Mouse (Mus musculus) midbrain, embryonic 14.5 days (tissue): ENCODE measurements at regions not wholly inside any gene's neighbourhood (a gene's known extent, or its start where the extent isn't known, plus 50 kb on each side); places are given as distances from the start of the nearest gene placed in this dataset.
"Not testable (repeated sequence)": the region's sequence is repeated elsewhere in the genome, so short reads cannot be mapped to it uniquely, and the experiment has no call there.

Source experiments
- ATAC-seq: fragments of 200-750 bp; cut with Nextera tagmentation; 2 replicates; pipeline ENCODE4 v1.8.0; 2017; ENCODE audit warnings: moderate number of reproducible peaks, moderate library complexity; ENCODE audit not compliant: low FRiP score, low TSS enrichment
- DNase-seq: peaks from one replicate; pipeline ENCODE4 v3.0.0-alpha.2; 2015
- H3K27ac ChIP-seq: fragments of 300-500 bp; sonication (generic); replicated peaks from 2 replicates; pipeline ENCODE4 v1.5.1; 2014; ENCODE audit warnings: mild to moderate bottlenecking, low read depth, low read length, moderate library complexity
- H3K27me3 ChIP-seq: fragments of 300-500 bp; sonication (generic); 2 replicates; pipeline ENCODE4 v1.6.1; 2014; ENCODE audit warnings: low read length, control low read depth, mixed read lengths; ENCODE audit not compliant: control insufficient read depth, insufficient read depth
- H3K36me3 ChIP-seq: fragments of 300-500 bp; sonication (generic); 2 replicates; pipeline ENCODE4 v1.6.1; 2014; ENCODE audit warnings: low read length, control low read depth; ENCODE audit not compliant: control insufficient read depth, insufficient read depth
- H3K4me1 ChIP-seq: fragments of 300-500 bp; sonication (generic); 2 replicates; pipeline ENCODE4 v1.6.1; 2014; ENCODE audit warnings: mild to moderate bottlenecking, antibody characterized with exemption, low read length, control low read depth; ENCODE audit not compliant: control insufficient read depth, insufficient read depth
- H3K4me2 ChIP-seq: fragments of 300-500 bp; sonication (generic); 2 replicates; pipeline ENCODE4 v1.6.1; 2014; ENCODE audit warnings: mild to moderate bottlenecking, low read length, moderate library complexity
- H3K4me3 ChIP-seq: fragments of 300-500 bp; sonication (generic); replicated peaks from 2 replicates; pipeline ENCODE4 v1.5.1; 2014; ENCODE audit warnings: low read depth, low read length
- H3K9ac ChIP-seq: fragments of 300-500 bp; sonication (generic); replicated peaks from 2 replicates; pipeline ENCODE4 v1.6.1; 2014; ENCODE audit warnings: mild to moderate bottlenecking, low read length, moderate library complexity
- H3K9me3 ChIP-seq: fragments of 300-500 bp; sonication (generic); 2 replicates; pipeline ENCODE4 v1.6.1; 2016; ENCODE audit warnings: low read length, control low read depth, mixed read lengths; ENCODE audit not compliant: control insufficient read depth
- WGBS: fragments of 180-500 bp; shearing (Covaris S2); extraction: QIAGEN DNeasy Blood & Tissue Kit; methylation state at CpG from one replicate; pipeline ENCODE4 v1.1.7; 2014; 5-methylcytosine and 5-hydroxymethylcytosine counted together

DNA sequence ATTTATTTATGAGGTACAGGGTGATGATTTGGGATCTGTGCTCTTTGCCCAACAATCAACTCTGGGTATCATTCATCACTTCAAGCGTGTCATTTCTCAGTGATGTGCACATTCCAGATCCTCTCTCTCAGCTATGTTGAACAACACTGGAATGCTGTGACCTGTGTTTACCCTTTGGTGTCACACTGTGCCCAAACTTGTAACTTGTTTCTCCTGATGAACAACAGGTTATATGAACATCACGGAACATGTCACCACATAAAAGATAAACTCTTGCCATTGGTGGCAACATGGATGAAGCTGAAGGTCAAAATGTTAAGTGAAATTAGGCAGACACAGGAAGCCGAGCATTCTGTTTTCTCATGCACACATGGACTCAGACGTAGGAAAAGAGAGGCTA is 1330.9 kb upstream of the A1bg start:
- Histone ChIP-seq H3K4me3 (no peak overlapping the region), H3K27ac (no peak overlapping the region), H3K27me3 (no peaks in the 10 kb centered on the region), H3K36me3 (no peaks in the 10 kb centered on the region), H3K9me3 (no peaks in the 10 kb centered on the region), H3K4me1 (peaks cover 7% of the 10 kb centered on the region; the same call in 1 of the 2 replicates), H3K9ac (no peak overlapping the region), H3K4me2 (no peak overlapping the region)
- DNase-seq (no peak), ATAC-seq (no peak)
- 92% methylated on average over 4 of the region's 4 CpGs for WGBS

DNA sequence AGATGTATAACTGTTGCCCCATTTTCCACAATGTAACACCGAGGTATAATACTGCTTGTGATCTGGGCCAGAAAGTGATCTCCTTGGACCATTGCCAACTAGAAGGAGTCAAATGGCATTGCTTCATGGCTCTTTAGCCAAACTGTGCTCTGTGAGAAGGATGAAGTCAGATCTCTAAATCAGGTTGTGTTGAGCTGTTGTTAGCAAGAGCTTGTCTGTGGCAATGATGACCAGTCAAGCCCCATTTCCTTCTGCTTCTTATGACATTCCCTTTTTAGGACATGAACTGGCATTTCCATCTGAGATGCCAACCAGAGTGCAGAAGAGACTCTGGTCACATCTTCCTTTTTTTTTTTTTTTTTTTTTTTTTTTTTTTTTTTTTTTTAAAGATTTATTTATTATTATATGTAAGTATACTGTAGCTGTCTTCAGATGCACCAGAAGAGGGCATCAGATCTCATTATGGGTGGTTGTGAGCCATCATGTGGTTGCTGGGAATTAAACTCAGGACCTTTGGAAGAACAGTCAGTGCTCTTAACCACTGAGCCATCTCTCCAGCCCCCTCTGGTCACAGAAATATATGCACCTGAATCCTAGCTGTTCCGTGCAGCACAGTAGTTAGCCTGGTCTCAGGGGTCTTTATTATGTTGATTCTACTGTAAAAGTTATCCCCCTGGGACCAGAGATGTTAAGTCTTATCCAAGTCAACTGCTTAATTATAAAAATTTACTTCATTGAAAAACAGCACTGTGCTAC is 1329.4 kb upstream of the A1bg start:
- not testable (repeated sequence) for DNase-seq, H3K4me1 ChIP-seq, ATAC-seq, H3K27me3 ChIP-seq, H3K9me3 ChIP-seq, H3K4me3 ChIP-seq, H3K9ac ChIP-seq, H3K27ac ChIP-seq, H3K36me3 ChIP-seq, H3K4me2 ChIP-seq
- WGBS = 91% methylated on average over 2 of the region's 2 CpGs

DNA sequence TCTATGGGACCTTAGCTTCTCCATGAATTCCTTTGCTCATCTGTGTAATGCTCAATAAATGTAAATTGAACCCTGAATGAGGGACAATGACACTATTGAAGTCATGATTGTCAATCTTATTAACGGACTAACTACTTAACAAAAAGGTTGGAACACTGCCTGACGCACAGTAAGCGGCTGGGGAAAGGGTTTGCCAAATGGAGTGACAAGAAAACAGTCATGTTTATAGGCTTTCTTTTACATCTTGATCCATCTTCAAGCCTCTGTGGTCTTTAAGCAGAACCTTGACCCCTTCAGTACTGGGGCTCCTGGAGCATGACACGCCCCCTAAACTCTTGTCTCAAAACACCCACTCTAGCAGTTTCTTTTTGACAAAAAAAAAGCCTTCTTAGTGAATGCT is 1326.6 kb upstream of the A1bg start:
- 39% methylated on average over 4 of the region's 4 CpGs for WGBS
- Histone ChIP-seq H3K27ac (no peak overlapping the region), H3K36me3 (no peaks in the 10 kb centered on the region), H3K27me3 (no peaks in the 10 kb centered on the region), H3K4me2 (no peak overlapping the region), H3K4me3 (no peak overlapping the region), H3K4me1 (no peaks in the 10 kb centered on the region), H3K9me3 (no peaks in the 10 kb centered on the region), H3K9ac (no peak overlapping the region)
- DNase-seq (peak; percentile 48), ATAC-seq (no peak)

DNA sequence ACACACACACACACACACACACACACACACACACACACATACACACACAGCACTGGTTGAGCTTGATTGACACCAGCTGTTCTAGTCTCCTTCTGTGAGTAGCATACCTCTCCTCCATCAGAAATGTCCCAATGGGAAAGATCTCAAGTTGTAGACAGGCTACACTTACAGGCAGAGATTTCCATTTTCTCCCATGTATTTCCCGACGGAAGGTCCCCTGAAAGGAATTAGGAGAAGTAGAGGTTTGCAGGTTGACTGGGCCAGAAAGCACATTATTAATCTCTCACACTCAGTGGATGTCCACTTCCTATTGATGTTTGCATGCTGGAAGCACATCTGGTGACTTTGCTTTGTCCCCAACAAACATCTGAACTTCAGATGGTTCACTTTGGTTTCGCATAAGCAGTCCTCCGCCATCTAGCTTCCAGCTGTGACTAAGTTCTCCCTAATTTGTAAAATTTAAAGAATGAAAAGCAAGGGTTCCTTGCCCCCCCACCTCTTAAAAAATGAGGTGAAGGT is 1323.8 kb upstream of the A1bg start:
- Histone ChIP-seq H3K36me3 (no peaks in the 10 kb centered on the region), H3K27me3 (no peaks in the 10 kb centered on the region), H3K27ac (no peak overlapping the region), H3K4me3 (no peak overlapping the region), H3K9ac (no peak overlapping the region), H3K4me2 (no peak overlapping the region), H3K9me3 (no peaks in the 10 kb centered on the region), H3K4me1 (no peaks in the 10 kb centered on the region)
- WGBS = 94% methylated on average over 4 of the region's 4 CpGs
- no peak for DNase-seq
- no peak for ATAC-seq

DNA sequence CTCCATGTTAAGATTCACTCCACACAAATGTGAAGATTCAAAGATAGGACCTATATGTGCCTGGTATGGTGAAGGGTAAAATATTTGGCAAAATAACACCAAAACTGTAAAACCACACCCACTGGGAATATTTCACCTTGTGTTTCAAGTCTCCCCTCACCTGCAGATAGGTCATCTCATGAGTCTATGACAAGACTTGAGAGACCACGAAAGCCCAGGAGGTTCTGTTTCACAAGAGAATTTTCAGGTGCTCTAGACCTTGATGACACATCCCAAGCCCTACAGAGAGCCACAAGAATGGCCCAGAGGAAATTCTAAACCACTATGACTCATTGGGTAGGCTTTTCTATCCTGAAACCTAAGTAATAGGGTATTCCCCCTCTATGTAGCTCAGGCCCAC is 1322.4 kb upstream of the A1bg start:
- ATAC-seq (no peak), DNase-seq (no peak)
- Histone ChIP-seq H3K9me3 (no peaks in the 10 kb centered on the region), H3K36me3 (no peaks in the 10 kb centered on the region), H3K4me2 (no peak overlapping the region), H3K4me1 (no peaks in the 10 kb centered on the region), H3K27me3 (no peaks in the 10 kb centered on the region), H3K27ac (no peak overlapping the region), H3K4me3 (no peak overlapping the region), H3K9ac (no peak overlapping the region)
- 76% methylated on average over 1 of the region's 1 CpGs for WGBS

DNA sequence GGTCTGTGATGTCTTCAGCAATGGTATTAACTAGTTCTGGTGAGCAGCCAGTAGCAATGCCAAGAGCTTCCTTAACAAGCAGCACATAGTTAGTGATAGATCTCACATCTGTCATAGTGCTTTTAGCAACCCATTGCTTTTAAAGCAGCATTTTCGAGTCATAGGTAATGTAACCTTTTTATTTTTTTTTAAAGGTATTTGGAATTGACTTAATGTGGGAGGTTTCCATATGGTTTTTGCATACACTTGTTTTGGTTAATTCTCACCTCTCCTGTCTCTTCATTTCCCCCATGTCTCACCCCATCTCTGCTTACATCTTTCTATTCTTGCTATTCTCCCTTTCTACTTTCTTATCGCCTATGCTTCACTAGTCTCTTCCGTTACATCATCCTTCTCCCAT is 1322.0 kb upstream of the A1bg start:
- 94% methylated on average over 3 of the region's 3 CpGs for WGBS
- no peak overlapping the region for H3K9ac ChIP-seq
- no peaks in the 10 kb centered on the region for H3K36me3 ChIP-seq
- no peak overlapping the region for H3K4me2 ChIP-seq
- no peaks in the 10 kb centered on the region for H3K4me1 ChIP-seq
- DNase-seq = no peak
- H3K27me3 ChIP-seq = no peaks in the 10 kb centered on the region
- no peak for ATAC-seq
- no peak overlapping the region for H3K27ac ChIP-seq
- H3K9me3 ChIP-seq = no peaks in the 10 kb centered on the region
- no peak overlapping the region for H3K4me3 ChIP-seq

DNA sequence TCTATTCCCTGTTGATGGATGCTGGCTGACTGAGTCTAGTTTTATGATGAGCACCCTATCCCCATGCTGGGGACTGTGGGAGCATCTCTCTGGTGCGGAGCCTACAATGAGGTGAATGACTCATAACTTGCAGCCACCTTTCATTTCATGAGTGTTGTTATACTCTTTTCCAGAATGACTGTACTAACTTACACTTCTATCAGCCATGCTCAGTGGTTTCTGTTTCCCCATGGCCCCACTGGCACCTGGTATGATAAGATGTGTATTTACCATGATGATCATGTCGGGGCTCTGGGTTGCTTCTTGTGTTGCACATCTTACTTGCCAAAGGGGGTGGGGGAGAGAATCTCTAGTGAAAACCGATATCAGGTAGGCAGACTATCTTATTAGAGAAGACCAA is 1317.2 kb upstream of the A1bg start:
- no peaks in the 10 kb centered on the region for H3K9me3 ChIP-seq
- no peaks in the 10 kb centered on the region for H3K27me3 ChIP-seq
- no peak overlapping the region for H3K9ac ChIP-seq
- no peak for DNase-seq
- no peaks in the 10 kb centered on the region for H3K4me1 ChIP-seq
- no peaks in the 10 kb centered on the region for H3K36me3 ChIP-seq
- no peak for ATAC-seq
- H3K4me2 ChIP-seq = no peak overlapping the region
- 94% methylated on average over 3 of the region's 3 CpGs for WGBS
- no peak overlapping the region for H3K4me3 ChIP-seq
- H3K27ac ChIP-seq = no peak overlapping the region

DNA sequence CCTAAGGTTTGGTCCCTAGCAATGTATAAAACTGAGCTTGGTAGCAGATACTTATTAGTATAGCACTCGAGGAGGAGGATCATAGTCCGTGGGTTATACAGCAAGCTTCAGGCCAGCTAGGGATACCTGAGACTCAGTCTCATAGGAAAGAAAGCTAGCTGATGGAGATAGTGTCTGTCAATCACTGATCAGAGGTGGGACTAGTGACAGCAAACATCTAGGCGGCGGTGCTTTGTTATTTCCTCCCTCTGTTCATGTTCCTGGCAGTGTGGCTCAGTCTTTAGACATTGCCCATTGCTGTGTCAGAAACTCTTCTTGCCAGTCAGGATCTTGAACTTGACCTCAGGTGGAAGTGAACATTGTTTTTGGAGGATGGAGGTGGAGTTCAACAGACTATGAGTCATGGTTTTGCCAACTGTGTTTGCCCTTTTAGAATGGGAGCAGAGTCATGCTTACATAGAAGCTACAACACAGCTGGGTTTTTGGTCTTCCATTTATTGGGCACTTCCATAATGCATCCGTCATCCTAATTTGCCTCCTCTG is 1315.8 kb upstream of the A1bg start:
- H3K4me2 ChIP-seq = no peak overlapping the region
- DNase-seq (no peak), ATAC-seq (no peak)
- no peak overlapping the region for H3K4me3 ChIP-seq
- no peaks in the 10 kb centered on the region for H3K36me3 ChIP-seq
- H3K27me3 ChIP-seq = no peaks in the 10 kb centered on the region
- H3K9me3 ChIP-seq = no peaks in the 10 kb centered on the region
- H3K9ac ChIP-seq = no peak overlapping the region
- no peak overlapping the region for H3K27ac ChIP-seq
- H3K4me1 ChIP-seq = no peaks in the 10 kb centered on the region
- WGBS = 94% methylated on average over 5 of the region's 5 CpGs

DNA sequence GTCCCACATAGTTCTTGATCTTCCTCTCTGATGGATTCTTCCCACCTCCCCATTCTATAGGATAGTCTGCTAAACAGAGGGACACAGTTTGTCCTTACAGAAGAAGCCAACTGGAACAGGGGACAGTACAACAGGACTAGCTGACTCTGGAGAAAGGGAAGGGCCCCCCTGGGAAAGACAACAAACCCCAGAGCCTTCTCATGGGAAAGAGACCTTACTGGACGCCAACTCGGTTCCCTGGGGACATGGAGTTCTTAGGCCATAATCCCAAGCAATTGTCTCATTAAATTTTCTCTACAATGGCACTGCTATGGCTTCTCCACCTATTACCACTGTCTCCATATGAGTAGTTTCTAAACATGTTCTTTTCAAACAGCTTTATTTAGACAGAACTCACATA is 1313.2 kb upstream of the A1bg start:
- ATAC-seq (no peak), DNase-seq (no peak)
- WGBS = 66% methylated on average over 2 of the region's 2 CpGs
- H3K27me3 ChIP-seq = no peaks in the 10 kb centered on the region
- H3K9me3 ChIP-seq = no peaks in the 10 kb centered on the region
- H3K27ac ChIP-seq = no peak overlapping the region
- no peak overlapping the region for H3K4me2 ChIP-seq
- no peak overlapping the region for H3K9ac ChIP-seq
- no peak overlapping the region for H3K4me3 ChIP-seq
- H3K36me3 ChIP-seq = no peaks in the 10 kb centered on the region
- no peaks in the 10 kb centered on the region for H3K4me1 ChIP-seq
